46 mouse cellular contexts compared by ENCODE assay signal in genomic region chr17:36503910-36504309, GRCm38 (mm10). TPM values are rescaled to one million over a fixed set of nuclear protein-coding genes. Genes with fewer than 3 reads are reported as not detected.
"Had no signal": no experiment of that assay in that cellular context is flagged by ENCODE, and none has a peak within 500 bp of the region (broad histone marks: within the 10 kb centered on the region; RNA-seq: fewer than 3 reads in every experiment).

No protein-coding gene starts in this region.

- H3K4me2 ChIP-seq: limb, embryonic 12.5 days; limb, embryonic 13.5 days; limb, embryonic 15.5 days; liver, embryonic 11.5 days; liver, embryonic 12.5 days; liver, embryonic 13.5 days; liver, embryonic 15.5 days; lung, embryonic 14.5 days; lung, embryonic 15.5 days; midbrain, embryonic 11.5 days; midbrain, embryonic 12.5 days; midbrain, embryonic 13.5 days; midbrain, embryonic 15.5 days; neural tube, embryonic 12.5 days had no signal

- ATAC-seq: liver, embryonic 12.5 days; liver, postnatal 0 days; lung, postnatal 0 days; midbrain, embryonic 13.5 days; midbrain, embryonic 15.5 days; midbrain, embryonic 16.5 days had no signal

- H3K4me3 ChIP-seq: limb, embryonic 10.5 days; limb, embryonic 12.5 days; limb, embryonic 13.5 days; limb, embryonic 15.5 days; liver, embryonic 12.5 days; liver, embryonic 13.5 days; liver, embryonic 15.5 days; lung, embryonic 15.5 days; megakaryocyte, embryonic 14.5 days; midbrain, embryonic 10.5 days; midbrain, embryonic 12.5 days; midbrain, embryonic 13.5 days; midbrain, embryonic 15.5 days; myocyte; neural tube, embryonic 12.5 days had no signal

- DNase-seq: left cerebral cortex, postnatal 4 days; liver; liver, embryonic 13.5 days; liver, postnatal 0 days; lung, adult 18-20 months; lung, adult 2 months; lung, embryonic 14.5 days; lung, postnatal 10 days; lung, postnatal 14 days; lung, postnatal 36 days; lung, postnatal 4 days; midbrain, embryonic 14.5 days had no signal

- H3K9ac ChIP-seq: limb, embryonic 12.5 days; limb, embryonic 13.5 days; limb, embryonic 15.5 days; liver, embryonic 12.5 days; liver, embryonic 13.5 days; liver, embryonic 14.5 days; liver, embryonic 15.5 days; liver, postnatal 0 days; lung, embryonic 14.5 days; lung, embryonic 15.5 days; midbrain, embryonic 12.5 days; midbrain, embryonic 13.5 days; midbrain, embryonic 15.5 days; neural tube, embryonic 12.5 days had no signal

- H3K27me3 ChIP-seq: limb, embryonic 12.5 days; limb, embryonic 13.5 days; limb, embryonic 15.5 days; liver, embryonic 12.5 days; liver, embryonic 13.5 days; liver, embryonic 15.5 days; lung, embryonic 15.5 days; megakaryocyte, embryonic 14.5 days; midbrain, embryonic 12.5 days; midbrain, embryonic 13.5 days; midbrain, embryonic 15.5 days; neural tube, embryonic 12.5 days had no signal

- H3K27ac ChIP-seq: limb, embryonic 10.5 days; limb, embryonic 12.5 days; limb, embryonic 13.5 days; limb, embryonic 15.5 days; liver, embryonic 12.5 days; liver, embryonic 13.5 days; liver, embryonic 14.5 days; liver, embryonic 15.5 days; lung, embryonic 15.5 days; macrophage; midbrain, embryonic 10.5 days; midbrain, embryonic 12.5 days; midbrain, embryonic 13.5 days; midbrain, embryonic 15.5 days; neural tube, embryonic 12.5 days had no signal

- H3K4me1 ChIP-seq: limb, embryonic 10.5 days; limb, embryonic 12.5 days; limb, embryonic 13.5 days; limb, embryonic 15.5 days; liver, embryonic 12.5 days; liver, embryonic 13.5 days; liver, embryonic 15.5 days; lung, embryonic 15.5 days; megakaryocyte, embryonic 14.5 days; midbrain, embryonic 10.5 days; midbrain, embryonic 12.5 days; midbrain, embryonic 13.5 days; midbrain, embryonic 15.5 days; neural tube, embryonic 12.5 days had no signal

- H3K36me3 ChIP-seq: limb, embryonic 10.5 days; limb, embryonic 12.5 days; limb, embryonic 13.5 days; limb, embryonic 15.5 days; liver, embryonic 12.5 days; liver, embryonic 13.5 days; liver, embryonic 15.5 days; lung, embryonic 15.5 days; midbrain, embryonic 10.5 days; midbrain, embryonic 12.5 days; midbrain, embryonic 13.5 days; midbrain, embryonic 15.5 days; neural tube, embryonic 12.5 days had no signal

- H3K9me3 ChIP-seq: limb, embryonic 10.5 days; limb, embryonic 12.5 days; limb, embryonic 13.5 days; limb, embryonic 15.5 days; liver, embryonic 12.5 days; liver, embryonic 13.5 days; liver, embryonic 15.5 days; lung, embryonic 15.5 days; megakaryocyte, embryonic 14.5 days; midbrain, embryonic 10.5 days; midbrain, embryonic 12.5 days; midbrain, embryonic 13.5 days; midbrain, embryonic 15.5 days; neural tube, embryonic 12.5 days had no signal

RNA-seq across cellular contexts. Expression of gene H2-M10.4, which starts 41.8 kb away (rescaled TPM):
- total RNA-seq: left cerebral cortex, postnatal 10 days; left cerebral cortex, postnatal 14 days; left cerebral cortex, postnatal 25 days; left cerebral cortex, postnatal 36 days; left cerebral cortex, postnatal 4 days; liver, adult 2 months; megakaryocyte progenitor cell, adult 5-6 weeks; megakaryocyte-erythroid progenitor cell, adult 5-6 weeks; midbrain, postnatal 0 days; monocyte, adult 5-6 weeks had no signal
- polyA plus RNA-seq: limb, embryonic 10.5 days; limb, embryonic 11.5 days; limb, embryonic 12.5 days; limb, embryonic 13.5 days; limb, embryonic 14.5 days; limb, embryonic 15.5 days; liver, adult 2 months; liver, embryonic 11.5 days; liver, embryonic 12.5 days; liver, embryonic 13.5 days; liver, embryonic 14.5 days; liver, embryonic 15.5 days; liver, embryonic 16.5 days; liver, postnatal 0 days; lung, adult 2 months; lung, embryonic 14.5 days; lung, embryonic 15.5 days; lung, embryonic 16.5 days; lung, postnatal 0 days; macrophage; midbrain, embryonic 10.5 days; midbrain, embryonic 11.5 days; midbrain, embryonic 12.5 days; midbrain, embryonic 13.5 days; midbrain, embryonic 14.5 days; midbrain, embryonic 15.5 days; midbrain, embryonic 16.5 days; midbrain, postnatal 0 days; myocyte; neural tube, embryonic 11.5 days; neural tube, embryonic 12.5 days had no signal

RNA-seq across cellular contexts. Expression of gene H2-M11, which starts 43.0 kb away (rescaled TPM):
- total RNA-seq: left cerebral cortex, postnatal 10 days; left cerebral cortex, postnatal 14 days; left cerebral cortex, postnatal 25 days; left cerebral cortex, postnatal 36 days; left cerebral cortex, postnatal 4 days; liver, adult 2 months; megakaryocyte progenitor cell, adult 5-6 weeks; megakaryocyte-erythroid progenitor cell, adult 5-6 weeks; midbrain, postnatal 0 days; monocyte, adult 5-6 weeks had no signal
- polyA plus RNA-seq: limb, embryonic 10.5 days; limb, embryonic 11.5 days; limb, embryonic 12.5 days; limb, embryonic 13.5 days; limb, embryonic 14.5 days; limb, embryonic 15.5 days; liver, adult 2 months; liver, embryonic 11.5 days; liver, embryonic 12.5 days; liver, embryonic 13.5 days; liver, embryonic 14.5 days; liver, embryonic 15.5 days; liver, embryonic 16.5 days; liver, postnatal 0 days; lung, adult 2 months; lung, embryonic 14.5 days; lung, embryonic 15.5 days; lung, embryonic 16.5 days; lung, postnatal 0 days; macrophage; midbrain, embryonic 10.5 days; midbrain, embryonic 11.5 days; midbrain, embryonic 12.5 days; midbrain, embryonic 13.5 days; midbrain, embryonic 14.5 days; midbrain, embryonic 15.5 days; midbrain, embryonic 16.5 days; midbrain, postnatal 0 days; myocyte; neural tube, embryonic 11.5 days had no signal
